Mouse (Mus musculus) bone marrow, adult 2 months (tissue): ENCODE measurements around the gene Cfap74.

ENCODE experiments used
- CTCF ChIP-seq: fragments of 200-500 bp; IDR thresholded peaks from 2 replicates; pipeline ENCODE4 v1.5.1; 2011; ENCODE audit warnings: low read length, control low read depth; ENCODE audit not compliant: control insufficient read depth, insufficient read depth
- POLR2A ChIP-seq: fragments of 200-500 bp; IDR thresholded peaks from 2 replicates; pipeline ENCODE4 v1.6.1; 2011; ENCODE audit warnings: low read depth, mild to moderate bottlenecking, control low read depth, low read length, borderline replicate concordance; ENCODE audit not compliant: control insufficient read depth

DNA sequence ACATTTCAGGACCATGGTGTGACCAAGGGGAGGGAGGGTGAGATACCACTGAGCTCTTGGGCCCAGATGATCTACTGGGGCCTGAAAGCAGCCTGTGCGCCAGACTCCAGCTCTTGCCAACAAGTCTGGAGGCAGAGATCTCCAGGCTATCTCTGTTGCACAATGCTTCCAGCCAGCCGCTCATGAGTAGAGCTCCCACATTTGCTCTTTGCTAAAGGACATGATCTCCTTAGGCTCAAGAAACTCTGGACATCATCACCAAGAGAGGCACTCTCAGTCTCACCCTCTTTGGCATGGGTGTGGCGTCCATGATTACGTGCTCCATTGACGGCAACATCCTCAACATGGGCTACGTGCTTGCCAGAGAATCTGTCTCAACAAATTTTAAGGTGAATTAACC lies 54.6 kb downstream of the Cfap74 start:
- TF ChIP-seq POLR2A (no peak), CTCF (no peak)
